Mouse (Mus musculus) neural tube, embryonic 11.5 days (tissue): ENCODE measurements at regions not wholly inside any gene's neighbourhood (a gene's known extent, or its start where the extent isn't known, plus 50 kb on each side); places are given as distances from the start of the nearest gene placed in this dataset.

Experiments
- ATAC-seq: fragments of 200-750 bp; cut with Nextera tagmentation; 2 replicates; pipeline ENCODE4 v1.8.0; 2017; ENCODE audit warnings: moderate number of reproducible peaks, mild to moderate bottlenecking, moderate TSS enrichment, moderate library complexity; ENCODE audit not compliant: insufficient read depth, low FRiP score, low TSS enrichment
- DNase-seq: peaks from one replicate; pipeline ENCODE4 v3.0.0-alpha.2; 2015; ENCODE audit warnings: low spot score
- H3K27ac ChIP-seq: fragments of 300-500 bp; sonication (generic); 2 replicates; pipeline ENCODE4 v1.5.1; 2014; ENCODE audit warnings: low read depth, mild to moderate bottlenecking, low read length
- H3K27me3 ChIP-seq: fragments of 300-500 bp; sonication (generic); 2 replicates; pipeline ENCODE4 v1.6.1; 2014; ENCODE audit warnings: mild to moderate bottlenecking, low read length, mixed read lengths; ENCODE audit not compliant: control insufficient read depth, insufficient read depth
- H3K36me3 ChIP-seq: fragments of 300-500 bp; sonication (generic); 2 replicates; pipeline ENCODE4 v1.6.1; 2014; ENCODE audit warnings: mild to moderate bottlenecking, low read length, moderate library complexity, mixed read lengths; ENCODE audit not compliant: control insufficient read depth, insufficient read depth
- H3K4me1 ChIP-seq: fragments of 300-500 bp; sonication (generic); 2 replicates; pipeline ENCODE4 v1.6.1; 2014; ENCODE audit warnings: low read length, mixed read lengths; ENCODE audit not compliant: control insufficient read depth, insufficient read depth
- H3K4me2 ChIP-seq: fragments of 300-500 bp; sonication (generic); 2 replicates; pipeline ENCODE4 v1.6.1; 2014; ENCODE audit warnings: low read depth, mild to moderate bottlenecking, moderate library complexity
- H3K4me3 ChIP-seq: fragments of 300-500 bp; sonication (generic); 2 replicates; pipeline ENCODE4 v1.5.1; 2014; ENCODE audit warnings: low read depth, low read length
- H3K9ac ChIP-seq: fragments of 300-500 bp; sonication (generic); 2 replicates; pipeline ENCODE4 v1.6.1; 2014; ENCODE audit warnings: mild to moderate bottlenecking, low read length
- H3K9me3 ChIP-seq: fragments of 300-500 bp; sonication (generic); 2 replicates; pipeline ENCODE4 v1.6.1; 2016; ENCODE audit warnings: low read length; ENCODE audit not compliant: control insufficient read depth
- WGBS: fragments of 180-500 bp; shearing (Covaris S2); extraction: QIAGEN DNeasy Blood & Tissue Kit; methylation state at CpG from one replicate; pipeline ENCODE4 v1.1.7; 2014; 5-methylcytosine and 5-hydroxymethylcytosine counted together

GRCm38 (mm10) chr4:39508866-39509265, 58.8 kb downstream of the 1700009N14Rik start:
- WGBS: 93% methylated on average over 6 of the region's 6 CpGs
- H3K9ac ChIP-seq: no peak overlapping the region

GRCm38 (mm10) chr4:39527492-39527891, 77.4 kb downstream of the 1700009N14Rik start:
- Histone ChIP-seq H3K27ac (no peak overlapping the region), H3K4me1 (no peaks in the 10 kb centered on the region), H3K4me2 (no peak overlapping the region), H3K9me3 (no peaks in the 10 kb centered on the region), H3K36me3 (no peaks in the 10 kb centered on the region), H3K4me3 (no peak overlapping the region), H3K27me3 (no peaks in the 10 kb centered on the region), H3K9ac (no peak overlapping the region)
- DNase-seq: no peak
- ATAC-seq: no peak
- WGBS: 84% methylated on average over 2 of the region's 2 CpGs

More at GRCm38 (mm10) chr4:39508866-39509265, 58.8 kb downstream of the 1700009N14Rik start:
- Histone ChIP-seq H3K4me3 (no peak overlapping the region), H3K36me3 (no peaks in the 10 kb centered on the region), H3K27ac (no peak overlapping the region), H3K4me1 (no peaks in the 10 kb centered on the region), H3K27me3 (no peaks in the 10 kb centered on the region), H3K4me2 (no peak overlapping the region), H3K9me3 (no peaks in the 10 kb centered on the region)
- DNase-seq (no peak), ATAC-seq (no peak)

- Histone ChIP-seq H3K9me3 (no peaks in the 10 kb centered on the region), H3K4me1 (no peaks in the 10 kb centered on the region), H3K4me2 (no peak overlapping the region), H3K36me3 (no peaks in the 10 kb centered on the region), H3K27me3 (no peaks in the 10 kb centered on the region), H3K4me3 (no peak overlapping the region), H3K9ac (no peak overlapping the region), H3K27ac (no peak overlapping the region)
- no peak for DNase-seq
- 69% methylated on average over 4 of the region's 4 CpGs for WGBS
- no peak for ATAC-seq
Measured at GRCm38 (mm10) chr4:39528661-39529060, 78.6 kb downstream of the 1700009N14Rik start.

- WGBS: 90% methylated on average over 3 of the region's 3 CpGs
- no peak overlapping the region for H3K27ac ChIP-seq
- no peak overlapping the region for H3K4me2 ChIP-seq
- ATAC-seq: no peak
- no peaks in the 10 kb centered on the region for H3K36me3 ChIP-seq
- no peaks in the 10 kb centered on the region for H3K27me3 ChIP-seq
- no peak overlapping the region for H3K9ac ChIP-seq
- DNase-seq: no peak
- no peaks in the 10 kb centered on the region for H3K4me1 ChIP-seq
- H3K9me3 ChIP-seq: no peaks in the 10 kb centered on the region
- no peak overlapping the region for H3K4me3 ChIP-seq
Measured at GRCm38 (mm10) chr4:39556101-39556763, 106.1 kb downstream of the 1700009N14Rik start.

GRCm38 (mm10) chr4:39597426-39597825, 147.3 kb downstream of the 1700009N14Rik start:
- ATAC-seq (no peak), DNase-seq (no peak)
- Histone ChIP-seq H3K4me3 (no peak overlapping the region), H3K27ac (no peak overlapping the region), H3K9me3 (no peaks in the 10 kb centered on the region), H3K36me3 (no peaks in the 10 kb centered on the region), H3K4me2 (no peak overlapping the region), H3K4me1 (no peaks in the 10 kb centered on the region), H3K27me3 (no peaks in the 10 kb centered on the region), H3K9ac (no peak overlapping the region)
- 90% methylated on average over 2 of the region's 2 CpGs for WGBS

GRCm38 (mm10) chr4:39605046-39605445, 155.0 kb downstream of the 1700009N14Rik start:
- H3K9ac ChIP-seq: no peak overlapping the region
- H3K27ac ChIP-seq: no peak overlapping the region
- no peak overlapping the region for H3K4me2 ChIP-seq
- H3K4me3 ChIP-seq: no peak overlapping the region
- WGBS: 90% methylated on average over 5 of the region's 5 CpGs
- ATAC-seq (no peak), DNase-seq (no peak)
- H3K36me3 ChIP-seq: no peaks in the 10 kb centered on the region
- H3K9me3 ChIP-seq: no peaks in the 10 kb centered on the region
- H3K4me1 ChIP-seq: no peaks in the 10 kb centered on the region
- no peaks in the 10 kb centered on the region for H3K27me3 ChIP-seq

- H3K9ac ChIP-seq: no peak overlapping the region
- no peak overlapping the region for H3K4me2 ChIP-seq
- no peaks in the 10 kb centered on the region for H3K36me3 ChIP-seq
- no peak overlapping the region for H3K4me3 ChIP-seq
- no peaks in the 10 kb centered on the region for H3K4me1 ChIP-seq
- no peaks in the 10 kb centered on the region for H3K27me3 ChIP-seq
- WGBS: 89% methylated on average over 7 of the region's 7 CpGs
- no peak for ATAC-seq
- no peaks in the 10 kb centered on the region for H3K9me3 ChIP-seq
- H3K27ac ChIP-seq: no peak overlapping the region
- no peak for DNase-seq
Measured at GRCm38 (mm10) chr4:39644136-39644535, 194.0 kb downstream of the 1700009N14Rik start.

- no peak overlapping the region for H3K27ac ChIP-seq
- no peak overlapping the region for H3K4me3 ChIP-seq
- ATAC-seq (no peak; the same call in 1 of the 2 replicates), DNase-seq (no peak)
- H3K4me1 ChIP-seq: no peaks in the 10 kb centered on the region
- no peaks in the 10 kb centered on the region for H3K36me3 ChIP-seq
- no peaks in the 10 kb centered on the region for H3K9me3 ChIP-seq
- H3K27me3 ChIP-seq: no peaks in the 10 kb centered on the region
- H3K9ac ChIP-seq: no peak overlapping the region
- H3K4me2 ChIP-seq: no peak overlapping the region
- 89% methylated on average over 5 of the region's 5 CpGs for WGBS
Measured at GRCm38 (mm10) chr4:39644849-39645248, 194.8 kb downstream of the 1700009N14Rik start.

- H3K36me3 ChIP-seq: no peaks in the 10 kb centered on the region
- no peak overlapping the region for H3K27ac ChIP-seq
- H3K4me1 ChIP-seq: no peaks in the 10 kb centered on the region
- no peaks in the 10 kb centered on the region for H3K27me3 ChIP-seq
- no peaks in the 10 kb centered on the region for H3K9me3 ChIP-seq
- H3K4me2 ChIP-seq: no peak overlapping the region
- H3K4me3 ChIP-seq: no peak overlapping the region
- WGBS: 81% methylated on average over 2 of the region's 2 CpGs
- no peak overlapping the region for H3K9ac ChIP-seq
- ATAC-seq (no peak), DNase-seq (no peak)
Measured at GRCm38 (mm10) chr4:39660538-39660937, 210.4 kb downstream of the 1700009N14Rik start.
